Mouse (Mus musculus) intestine, postnatal 0 days (tissue): ENCODE measurements around the gene Ptprf. TPM values are rescaled to one million over a fixed set of nuclear protein-coding genes. Genes with fewer than 3 reads are reported as not detected.
A peak's percentile ranks its signal among the peaks of the same experiment; 100 is the strongest.

Experiments used
- ATAC-seq: fragments of 200-750 bp; cut with Nextera tagmentation; 2 replicates; pipeline ENCODE4 v1.8.0; 2017; ENCODE audit warnings: mild to moderate bottlenecking, moderate TSS enrichment, moderate library complexity
- H3K27ac ChIP-seq: fragments of 300-500 bp; sonication (generic); 2 replicates; pipeline ENCODE4 v1.5.1; 2014; ENCODE audit warnings: mild to moderate bottlenecking, low read depth, low read length, moderate library complexity
- H3K27me3 ChIP-seq: fragments of 300-500 bp; sonication (generic); replicated peaks from 2 replicates; pipeline ENCODE4 v1.6.1; 2014; ENCODE audit warnings: low read length, mixed read lengths; ENCODE audit not compliant: control insufficient read depth, insufficient read depth
- H3K36me3 ChIP-seq: fragments of 300-500 bp; sonication (generic); 2 replicates; pipeline ENCODE4 v1.6.1; 2014; ENCODE audit warnings: mild to moderate bottlenecking, moderate library complexity; ENCODE audit not compliant: control insufficient read depth, insufficient read depth
- H3K4me1 ChIP-seq: fragments of 300-500 bp; sonication (generic); replicated peaks from 2 replicates; pipeline ENCODE4 v1.6.1; 2014; ENCODE audit warnings: antibody characterized with exemption, low read length, mixed read lengths; ENCODE audit not compliant: control insufficient read depth, insufficient read depth
- H3K4me2 ChIP-seq: fragments of 300-500 bp; sonication (generic); replicated peaks from 2 replicates; pipeline ENCODE4 v1.6.1; 2014; ENCODE audit warnings: low read depth, mild to moderate bottlenecking, moderate library complexity
- H3K4me3 ChIP-seq: fragments of 300-500 bp; sonication (generic); 2 replicates; pipeline ENCODE4 v1.5.1; 2014; ENCODE audit warnings: low read depth, low read length
- H3K9ac ChIP-seq: fragments of 300-500 bp; sonication (generic); 2 replicates; pipeline ENCODE4 v1.6.1; 2014; ENCODE audit warnings: mild to moderate bottlenecking, low read depth, low read length
- H3K9me3 ChIP-seq: fragments of 300-500 bp; sonication (generic); 2 replicates; pipeline ENCODE4 v1.6.1; 2016; ENCODE audit warnings: mixed run types; ENCODE audit not compliant: control insufficient read depth
- CTCF ChIP-seq: sonication (generic); IDR thresholded peaks from 2 replicates; pipeline ENCODE4 v1.5.1; 2016; ENCODE audit warnings: low read depth, mild to moderate bottlenecking, control low read depth, antibody characterized with exemption, moderate library complexity
- WGBS: fragments of 180-500 bp; shearing (Covaris S2); extraction: QIAGEN DNeasy Blood & Tissue Kit; methylation state at CpG from one replicate; pipeline ENCODE4 v1.1.7; 2014; 5-methylcytosine and 5-hydroxymethylcytosine counted together
- polyA plus RNA-seq: library from polyadenylated mRNA; unstranded; fragments of >200 nt; fragmentation: Nextera tagmentation; extraction: Ambion mirVana; gene quantifications from 2 replicates; pipeline ENCODE4 v1.2.1, GENCODE M21; 2015

Ptprf gene
- polyA plus RNA-seq, 1 experiment from 2014 or later = 32.8 TPM

DNA sequence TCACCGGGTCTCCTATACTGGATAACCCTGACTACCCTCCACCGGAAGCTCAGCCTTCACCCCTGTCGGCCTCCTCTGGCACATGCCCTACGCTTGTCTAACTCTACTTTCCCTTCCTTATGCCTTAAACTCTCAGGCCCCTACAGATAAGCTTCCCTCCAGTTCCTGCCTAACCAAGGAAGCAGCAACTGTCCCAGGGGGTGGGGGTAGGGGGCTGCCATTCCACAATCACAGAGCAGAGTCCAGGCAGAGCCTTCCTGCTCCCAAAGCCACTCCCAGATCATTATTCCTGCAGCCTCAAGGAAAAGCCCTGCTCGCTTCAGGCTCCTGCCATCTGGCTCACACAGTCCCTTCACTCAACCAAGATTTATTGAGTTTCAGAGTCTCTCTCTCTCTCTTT, 6.6 kb upstream of the Ptprf start:
- 12% methylated on average over 5 of the region's 5 CpGs for WGBS
- no peak overlapping the region for H3K27ac ChIP-seq
- H3K4me3 ChIP-seq = no peak overlapping the region
- H3K36me3 ChIP-seq = no peaks in the 10 kb centered on the region
- no peak for TF ChIP-seq CTCF
- H3K4me2 ChIP-seq = 0 out of 2 replicates have a peak overlapping the region, but pooled peaks have one; percentile 6
- H3K27me3 ChIP-seq = no peaks in the 10 kb centered on the region
- peak; percentile 79 for ATAC-seq
- 0 out of 2 replicates have a peak, but pooled peaks cover 5% of the 10 kb centered on the region for H3K4me1 ChIP-seq
- no peaks in the 10 kb centered on the region for H3K9me3 ChIP-seq
- no peak overlapping the region for H3K9ac ChIP-seq

DNA sequence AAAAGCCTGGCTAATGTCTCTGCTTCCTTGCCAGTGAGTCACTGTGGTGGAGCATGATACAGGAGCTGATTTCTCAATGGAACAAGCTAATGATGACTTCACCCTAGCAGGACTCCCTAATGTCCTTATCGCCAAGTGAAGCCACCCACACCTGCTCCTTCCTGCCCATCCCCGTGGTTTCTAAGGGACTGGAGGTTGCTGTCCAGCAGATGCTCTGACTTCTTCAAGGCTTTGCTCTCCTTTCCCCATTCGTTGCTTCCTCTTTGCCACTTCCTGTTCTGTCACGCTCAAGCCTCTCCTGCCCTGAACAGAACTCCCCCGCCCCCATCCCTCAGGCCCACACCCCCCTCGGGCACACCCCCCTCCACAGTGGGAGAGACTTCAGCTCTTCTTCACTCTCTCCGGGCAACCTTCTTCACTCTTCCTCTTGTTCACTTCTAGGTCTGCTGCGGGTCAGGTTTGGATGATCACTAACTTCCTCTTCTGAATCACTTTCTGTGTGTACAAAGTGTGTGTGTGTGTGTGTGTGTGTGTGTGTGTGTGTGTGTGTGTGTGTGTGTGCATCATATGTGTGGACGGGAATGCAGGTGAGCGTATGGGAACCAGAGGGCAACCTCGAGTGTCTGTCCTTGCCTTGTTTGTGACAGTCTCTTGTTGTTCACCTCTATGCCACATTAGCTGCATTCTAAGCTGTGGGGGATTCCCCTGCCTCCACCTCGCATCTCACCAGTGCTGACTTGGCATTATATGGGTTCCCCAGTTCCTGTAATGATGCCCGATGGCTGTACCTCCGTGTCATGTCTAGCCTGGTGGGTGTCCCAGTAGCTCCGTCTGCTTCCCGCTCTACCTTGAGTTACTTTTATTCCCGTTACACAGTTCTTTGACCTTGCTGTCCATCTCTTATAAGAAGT, 4.7 kb upstream of the Ptprf start:
- no peaks in the 10 kb centered on the region for H3K9me3 ChIP-seq
- no peak overlapping the region for H3K27ac ChIP-seq
- no peak overlapping the region for H3K9ac ChIP-seq
- H3K4me1 ChIP-seq = 0 out of 2 replicates have a peak, but pooled peaks cover 5% of the 10 kb centered on the region
- H3K4me2 ChIP-seq = no peak overlapping the region
- WGBS = 48% methylated on average over 17 of the region's 17 CpGs
- H3K27me3 ChIP-seq = no peaks in the 10 kb centered on the region
- no peak for TF ChIP-seq CTCF
- H3K4me3 ChIP-seq = no peak overlapping the region
- no peak for ATAC-seq
- H3K36me3 ChIP-seq = no peaks in the 10 kb centered on the region

DNA sequence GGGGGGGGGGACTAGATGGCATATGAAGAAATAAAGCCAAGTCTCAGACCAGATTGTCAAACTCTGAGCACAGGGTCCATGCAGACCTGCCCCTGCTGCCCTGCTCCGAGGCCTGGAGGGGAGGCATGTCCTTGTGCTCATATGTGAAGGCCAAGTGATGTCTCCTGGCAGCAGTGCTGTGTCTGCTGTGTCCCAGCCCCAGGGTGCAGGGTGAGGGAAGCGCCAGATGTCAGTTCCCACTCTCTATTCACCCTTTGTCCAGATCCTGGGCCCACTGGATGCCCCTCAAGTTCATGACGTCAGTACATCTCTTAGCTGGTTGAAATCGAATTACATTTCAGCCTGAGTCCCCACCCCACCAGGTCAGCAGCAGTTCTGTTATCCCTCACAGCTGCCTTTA, 3.6 kb upstream of the Ptprf start:
- 77% methylated on average over 4 of the region's 4 CpGs for WGBS
- no peak for TF ChIP-seq CTCF
- H3K4me1 ChIP-seq = 0 out of 2 replicates have a peak, but pooled peaks cover 5% of the 10 kb centered on the region
- no peaks in the 10 kb centered on the region for H3K27me3 ChIP-seq
- H3K9ac ChIP-seq = no peak overlapping the region
- H3K4me2 ChIP-seq = no peak overlapping the region
- no peaks in the 10 kb centered on the region for H3K36me3 ChIP-seq
- ATAC-seq = no peak
- H3K4me3 ChIP-seq = no peak overlapping the region
- H3K9me3 ChIP-seq = no peaks in the 10 kb centered on the region
- H3K27ac ChIP-seq = no peak overlapping the region

DNA sequence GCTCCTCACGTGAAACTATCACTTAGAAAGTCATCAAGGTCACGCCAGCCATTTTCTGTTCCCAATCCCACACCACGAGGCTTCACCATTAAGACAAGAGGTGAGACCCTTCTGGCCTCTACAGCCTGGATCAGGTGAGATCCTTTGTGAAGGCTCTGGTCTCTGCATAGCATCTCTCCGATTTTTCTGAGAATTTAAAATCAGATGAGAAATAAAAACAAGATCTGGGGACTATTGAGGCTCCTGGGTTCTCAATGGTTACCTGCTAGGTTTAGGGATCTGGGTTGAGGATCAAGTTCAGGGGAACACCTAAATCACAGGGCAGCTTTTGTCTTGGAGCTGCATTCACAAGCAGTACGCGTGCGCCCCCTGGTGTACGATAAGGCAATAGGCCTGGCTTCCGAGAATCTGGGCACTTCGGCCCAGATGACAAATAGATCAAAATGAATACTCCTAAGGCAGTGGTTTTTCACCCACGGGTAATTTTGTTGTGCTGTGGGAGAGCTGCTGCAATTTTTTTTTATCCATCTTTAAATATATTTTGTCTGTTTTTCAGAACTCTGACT, 1.6 kb upstream of the Ptprf start:
- TF ChIP-seq CTCF = peak; percentile 98
- Histone ChIP-seq H3K4me3 (no peak overlapping the region), H3K36me3 (no peaks in the 10 kb centered on the region), H3K9ac (no peak overlapping the region), H3K4me2 (no peak overlapping the region), H3K9me3 (no peaks in the 10 kb centered on the region), H3K27ac (no peak overlapping the region), H3K27me3 (no peaks in the 10 kb centered on the region), H3K4me1 (peaks cover 12% of the 10 kb centered on the region)
- no peak for ATAC-seq
- 11% methylated on average over 11 of the region's 11 CpGs for WGBS

DNA sequence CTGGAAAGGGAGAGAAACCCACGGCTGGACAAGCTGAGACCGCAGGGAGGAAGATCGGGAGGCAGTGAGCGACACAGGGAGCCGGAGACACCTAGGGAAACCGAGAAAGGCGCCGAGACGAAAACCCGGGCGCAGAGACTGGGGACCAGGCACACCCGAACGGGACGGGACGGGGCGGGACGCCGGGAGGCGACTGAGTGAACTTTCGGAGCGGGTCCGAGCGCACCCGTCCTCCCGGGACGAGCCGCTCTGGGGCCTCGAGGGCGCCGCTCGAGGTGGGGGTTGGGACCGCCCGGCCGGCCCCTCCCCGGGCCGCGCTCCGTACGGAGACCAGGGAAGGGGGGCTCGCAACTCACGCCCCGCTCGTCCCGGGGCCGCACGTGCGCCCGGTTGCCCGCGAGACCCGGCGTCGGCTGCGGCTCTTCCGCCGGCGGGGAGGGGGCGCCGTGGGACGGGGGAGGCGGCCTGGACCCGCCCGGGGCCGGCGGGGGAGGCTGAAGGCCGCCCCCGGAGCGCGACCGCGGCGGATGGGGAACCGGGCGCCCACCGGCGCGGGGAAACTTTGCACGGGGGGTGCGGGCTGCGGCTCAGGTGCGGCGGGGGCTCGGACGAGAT, 682 bp downstream of the Ptprf start:
- Histone ChIP-seq H3K9me3 (no peaks in the 10 kb centered on the region), H3K4me1 (peaks cover 12% of the 10 kb centered on the region), H3K27ac (peak overlapping the region; percentile 97), H3K4me3 (peak overlapping the region; percentile 86), H3K27me3 (no peaks in the 10 kb centered on the region), H3K9ac (peak overlapping the region; percentile 91), H3K36me3 (no peaks in the 10 kb centered on the region; the same call in 1 of the 2 replicates), H3K4me2 (peak overlapping the region; percentile 86)
- under 1% methylated on average over 58 of the region's 84 CpGs for WGBS
- peak; percentile 50 for ATAC-seq
- TF ChIP-seq CTCF = 0 out of 2 replicates have a peak, but pooled peaks have one; percentile 1

DNA sequence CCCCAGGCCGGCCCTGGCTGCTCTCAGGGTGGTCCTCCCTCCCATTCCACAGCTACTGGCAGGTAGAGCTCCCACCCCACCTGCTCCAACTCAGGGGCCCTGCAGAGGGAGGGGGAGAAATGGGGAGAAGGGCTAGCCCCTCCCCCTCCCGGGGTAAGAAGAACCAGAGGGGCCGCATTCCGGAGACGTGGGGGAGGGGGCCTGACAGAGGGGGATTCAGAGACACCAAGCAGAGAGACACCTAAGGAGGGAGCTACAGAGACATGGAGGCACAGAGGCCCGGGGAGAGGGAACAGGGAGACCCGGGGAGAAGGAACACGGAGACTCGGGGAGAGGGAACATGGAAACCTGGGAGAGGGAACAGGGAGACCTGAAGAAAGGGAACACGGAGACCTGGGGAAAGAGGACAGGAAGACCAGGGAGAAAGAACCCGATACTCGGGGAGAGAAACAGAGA, 1.2 kb downstream of the Ptprf start:
- ATAC-seq = no peak
- TF ChIP-seq CTCF = no peak
- H3K4me3 ChIP-seq = peak overlapping the region; percentile 86
- peak overlapping the region; percentile 86 for H3K4me2 ChIP-seq
- no peaks in the 10 kb centered on the region for H3K27me3 ChIP-seq
- no peaks in the 10 kb centered on the region for H3K9me3 ChIP-seq
- H3K36me3 ChIP-seq = no peaks in the 10 kb centered on the region; the same call in 1 of the 2 replicates
- H3K9ac ChIP-seq = peak overlapping the region; percentile 91
- H3K4me1 ChIP-seq = peaks cover 14% of the 10 kb centered on the region
- peak overlapping the region; percentile 97 for H3K27ac ChIP-seq
- WGBS = 2% methylated on average over 12 of the region's 12 CpGs
